Mouse (Mus musculus): Measurements from ENCODE around the gene Slc25a39. TPM values are rescaled to one million over a fixed set of nuclear protein-coding genes. Genes with fewer than 3 reads are reported as not detected.

Gene Slc25a39
- total and polyA plus RNA-seq, 2 experiments from 2014 or later: 176 to 194 TPM

DNA sequence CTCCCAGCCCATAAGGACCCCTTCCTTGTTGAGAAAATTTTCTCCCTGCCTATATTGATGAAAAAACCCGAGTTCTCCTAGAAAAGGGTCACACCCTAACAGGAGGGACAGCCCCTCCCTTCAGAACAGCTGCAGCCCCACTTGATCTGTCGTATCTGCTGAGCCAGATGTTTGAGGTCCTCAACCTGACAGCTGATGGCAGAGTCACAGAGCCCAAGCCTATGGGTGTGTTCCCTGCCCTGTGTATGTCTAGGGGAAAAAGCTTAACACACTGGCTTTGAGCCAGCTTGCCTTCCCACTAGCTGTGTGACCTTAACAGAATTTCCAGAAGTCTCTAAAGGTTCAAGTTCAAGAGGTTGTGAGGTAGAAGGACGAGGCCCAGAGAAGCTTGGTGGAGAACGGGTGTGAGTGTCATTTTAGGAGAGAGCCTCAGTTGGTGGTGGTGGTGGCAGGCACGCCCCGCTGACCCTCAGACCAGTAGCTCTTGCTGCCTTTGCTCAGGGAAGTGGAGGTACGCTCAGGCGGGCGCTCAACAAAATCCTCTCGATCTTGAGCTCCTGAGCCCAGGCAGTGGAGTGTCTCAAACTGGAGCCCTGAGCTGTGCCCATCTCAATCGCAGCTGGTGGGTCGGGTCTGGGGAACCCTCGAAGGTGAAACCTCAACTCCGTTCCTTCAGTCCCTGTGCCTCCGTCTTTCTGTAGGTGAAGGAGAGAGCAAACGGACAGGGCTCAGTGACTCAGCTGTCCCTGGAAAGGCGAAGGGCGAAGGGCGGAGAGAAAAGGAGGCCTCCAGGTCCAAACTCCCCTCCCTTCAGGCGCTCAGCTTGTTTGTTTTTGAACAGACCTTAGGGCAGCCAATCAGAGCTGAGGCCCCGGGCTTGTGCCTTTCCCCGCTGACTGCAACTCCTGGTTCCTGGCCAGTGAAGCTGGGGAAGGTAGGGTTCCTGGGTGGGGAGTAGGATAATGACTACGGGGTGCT lies 32.3 kb downstream of the Slc25a39 start:
- 0 out of 2 replicates have a peak, but pooled peaks have one; percentile 43 for ATAC-seq
- no peak overlapping the region for H3K27ac ChIP-seq
- DNase-seq (ENCODE audit: low spot score): no peak
- H3K4me3 ChIP-seq (ENCODE audit: low read length): no peak overlapping the region
- no peaks in the 10 kb centered on the region for H3K36me3 ChIP-seq (ENCODE audit: insufficient read depth, low read length)
- WGBS: 11% methylated on average over 23 of the region's 23 CpGs
- peak overlapping the region; percentile 46 for H3K4me2 ChIP-seq (ENCODE audit: low read depth, low read length)
- peak overlapping the region; percentile 37 for H3K9ac ChIP-seq (replicated peaks; ENCODE audit: low read length)
- H3K9me3 ChIP-seq (ENCODE audit: low read length): no peaks in the 10 kb centered on the region
- H3K27me3 ChIP-seq (ENCODE audit: insufficient read depth, low read length): no peaks in the 10 kb centered on the region
- no peak for TF ChIP-seq CTCF (IDR thresholded peaks at IDR 0.05; ENCODE audit: low read depth)
- H3K4me1 ChIP-seq (ENCODE audit: insufficient read depth, low read length): peaks cover 8% of the 10 kb centered on the region

DNA sequence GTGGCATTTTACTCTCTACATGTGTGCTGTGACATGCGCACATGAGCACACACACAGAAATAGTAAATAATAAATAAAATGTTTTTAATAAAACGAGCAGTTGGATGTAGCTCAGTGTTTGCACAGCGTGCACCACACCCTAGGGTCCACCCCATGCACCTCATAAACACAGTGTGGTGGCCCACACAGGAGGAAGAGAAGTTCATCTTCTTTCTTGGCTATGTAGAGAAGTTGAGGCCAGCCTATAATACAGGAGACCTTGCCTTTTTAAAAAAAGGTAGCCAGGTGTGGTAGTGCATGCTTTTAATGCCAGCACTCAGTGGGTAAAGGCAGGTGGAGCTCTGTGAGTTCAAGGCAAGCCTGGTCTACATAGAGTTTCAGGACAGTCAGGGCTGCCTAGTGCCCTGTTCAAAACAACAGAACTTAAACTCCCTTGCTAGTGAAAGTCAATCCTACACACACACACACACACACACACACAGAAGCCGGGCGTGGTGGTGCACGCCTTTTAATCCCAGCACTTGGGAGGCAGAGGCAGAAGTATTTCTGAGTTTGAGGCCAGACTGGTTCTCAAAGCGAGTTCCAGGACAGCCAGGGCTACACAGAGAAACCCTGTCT lies 33.5 kb downstream of the Slc25a39 start:
- ATAC-seq (no peak), DNase-seq (ENCODE audit: low spot score) (no peak)
- Histone ChIP-seq H3K9me3 (ENCODE audit: low read length) (no peaks in the 10 kb centered on the region), H3K4me2 (ENCODE audit: low read depth, low read length) (no peak overlapping the region), H3K36me3 (ENCODE audit: insufficient read depth, low read length) (no peaks in the 10 kb centered on the region), H3K9ac (replicated peaks; ENCODE audit: low read length) (no peak overlapping the region), H3K27me3 (ENCODE audit: insufficient read depth, low read length) (no peaks in the 10 kb centered on the region), H3K4me3 (ENCODE audit: low read length) (no peak overlapping the region), H3K27ac (no peak overlapping the region), H3K4me1 (ENCODE audit: insufficient read depth, low read length) (peaks cover 8% of the 10 kb centered on the region)
- TF ChIP-seq CTCF (IDR thresholded peaks at IDR 0.05; ENCODE audit: low read depth): no peak
- 84% methylated on average over 7 of the region's 7 CpGs for WGBS

DNA sequence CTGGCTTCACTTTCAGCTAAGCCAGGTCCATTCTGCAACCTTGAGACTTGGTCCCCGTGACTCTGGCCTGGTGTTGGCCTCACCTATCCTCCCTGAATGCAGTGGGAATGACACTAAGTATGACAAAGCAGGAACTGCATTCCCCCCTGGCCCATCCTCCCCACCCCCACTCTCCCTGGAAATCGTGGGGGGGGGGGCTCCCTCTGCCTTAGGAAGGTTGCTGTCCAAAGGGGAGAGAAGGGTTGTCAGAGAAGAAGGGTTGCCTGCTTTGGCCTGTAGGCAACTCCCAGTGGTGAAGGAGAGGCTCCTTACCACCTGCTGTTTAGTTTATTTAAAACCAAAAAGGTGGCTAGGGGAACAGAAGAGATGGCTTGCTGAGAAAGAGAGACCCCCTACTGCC lies 34.1 kb downstream of the Slc25a39 start:
- no peaks in the 10 kb centered on the region for H3K9me3 ChIP-seq (ENCODE audit: low read length)
- H3K9ac ChIP-seq (replicated peaks; ENCODE audit: low read length): no peak overlapping the region
- H3K36me3 ChIP-seq (ENCODE audit: insufficient read depth, low read length): no peaks in the 10 kb centered on the region
- H3K4me1 ChIP-seq (ENCODE audit: insufficient read depth, low read length): peaks cover 8% of the 10 kb centered on the region
- ATAC-seq: no peak
- no peak overlapping the region for H3K4me3 ChIP-seq (ENCODE audit: low read length)
- H3K27me3 ChIP-seq (ENCODE audit: insufficient read depth, low read length): no peaks in the 10 kb centered on the region
- 33% methylated on average over 2 of the region's 2 CpGs for WGBS
- no peak overlapping the region for H3K27ac ChIP-seq
- no peak for DNase-seq (ENCODE audit: low spot score)
- no peak for TF ChIP-seq CTCF (IDR thresholded peaks at IDR 0.05; ENCODE audit: low read depth)
- H3K4me2 ChIP-seq (ENCODE audit: low read depth, low read length): no peak overlapping the region

DNA sequence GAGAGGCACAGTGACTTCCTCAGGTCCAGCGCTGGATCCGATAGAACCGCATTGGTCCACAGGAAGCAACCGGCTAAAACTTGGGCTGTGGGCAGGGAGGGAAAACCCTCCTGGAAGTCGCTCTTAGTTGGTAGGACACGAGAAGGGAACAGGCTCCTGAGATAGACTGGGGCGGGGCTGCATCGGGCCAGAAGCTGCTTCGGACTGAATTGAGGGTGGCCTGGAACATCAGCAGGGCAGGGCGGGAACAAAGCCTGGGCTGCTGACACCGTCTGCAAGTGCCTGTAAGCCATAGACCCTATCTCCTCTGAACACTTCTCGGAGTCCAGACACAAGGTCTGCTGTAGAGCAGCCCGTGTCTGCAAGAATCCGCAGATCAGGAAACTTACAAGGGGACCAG lies 34.8 kb downstream of the Slc25a39 start:
- no peaks in the 10 kb centered on the region for H3K36me3 ChIP-seq (ENCODE audit: insufficient read depth, low read length)
- H3K4me1 ChIP-seq (ENCODE audit: insufficient read depth, low read length): peaks cover 8% of the 10 kb centered on the region
- H3K9me3 ChIP-seq (ENCODE audit: low read length): no peaks in the 10 kb centered on the region
- H3K9ac ChIP-seq (replicated peaks; ENCODE audit: low read length): no peak overlapping the region
- no peak for ATAC-seq
- 44% methylated on average over 14 of the region's 14 CpGs for WGBS
- no peak for TF ChIP-seq CTCF (IDR thresholded peaks at IDR 0.05; ENCODE audit: low read depth)
- no peak overlapping the region for H3K4me3 ChIP-seq (ENCODE audit: low read length)
- no peaks in the 10 kb centered on the region for H3K27me3 ChIP-seq (ENCODE audit: insufficient read depth, low read length)
- no peak overlapping the region for H3K27ac ChIP-seq
- no peak overlapping the region for H3K4me2 ChIP-seq (ENCODE audit: low read depth, low read length)
- DNase-seq (ENCODE audit: low spot score): no peak

DNA sequence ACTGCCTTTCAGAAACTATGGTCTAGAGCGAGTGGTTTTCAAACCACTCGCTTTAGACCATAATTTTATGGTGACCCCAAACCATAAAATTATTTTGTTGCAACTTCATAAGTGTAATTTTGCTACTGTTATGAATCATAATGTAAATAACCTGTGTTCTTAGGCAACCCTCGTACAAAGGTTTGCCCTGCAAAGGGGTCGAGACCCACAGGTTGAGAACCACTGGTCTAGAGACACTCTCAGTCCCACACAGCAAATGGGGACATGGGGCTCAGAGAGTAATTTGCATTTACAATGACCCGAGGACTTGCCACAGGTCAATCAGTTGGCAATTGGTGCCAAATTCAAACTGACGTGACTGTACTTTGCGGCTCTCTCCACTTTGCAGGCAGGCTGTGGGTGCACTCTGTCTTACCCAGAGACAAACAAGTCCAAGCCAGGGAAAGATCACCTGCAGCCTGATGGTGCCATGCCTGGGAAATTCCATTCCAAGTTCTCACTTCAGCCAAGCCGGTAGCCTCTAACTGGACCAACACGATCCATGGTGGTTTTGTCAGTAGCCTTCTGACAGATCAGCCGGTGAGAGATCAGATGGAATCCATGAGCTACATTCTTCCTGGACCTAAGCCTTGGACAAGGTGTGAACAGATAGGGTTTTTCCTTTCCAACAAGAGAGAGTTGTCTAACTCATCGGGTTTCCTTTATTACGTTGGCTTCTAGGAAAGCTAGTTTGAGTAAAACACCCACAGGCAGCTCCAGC lies 35.6 kb downstream of the Slc25a39 start:
- no peak for TF ChIP-seq CTCF (IDR thresholded peaks at IDR 0.05; ENCODE audit: low read depth)
- Histone ChIP-seq H3K27ac (no peak overlapping the region), H3K27me3 (ENCODE audit: insufficient read depth, low read length) (no peaks in the 10 kb centered on the region), H3K4me2 (ENCODE audit: low read depth, low read length) (no peak overlapping the region), H3K4me1 (ENCODE audit: insufficient read depth, low read length) (peaks cover 8% of the 10 kb centered on the region), H3K4me3 (ENCODE audit: low read length) (no peak overlapping the region), H3K9ac (replicated peaks; ENCODE audit: low read length) (no peak overlapping the region), H3K36me3 (ENCODE audit: insufficient read depth, low read length) (no peaks in the 10 kb centered on the region), H3K9me3 (ENCODE audit: low read length) (no peaks in the 10 kb centered on the region)
- ATAC-seq (no peak), DNase-seq (ENCODE audit: low spot score) (no peak)
- 86% methylated on average over 12 of the region's 12 CpGs for WGBS

DNA sequence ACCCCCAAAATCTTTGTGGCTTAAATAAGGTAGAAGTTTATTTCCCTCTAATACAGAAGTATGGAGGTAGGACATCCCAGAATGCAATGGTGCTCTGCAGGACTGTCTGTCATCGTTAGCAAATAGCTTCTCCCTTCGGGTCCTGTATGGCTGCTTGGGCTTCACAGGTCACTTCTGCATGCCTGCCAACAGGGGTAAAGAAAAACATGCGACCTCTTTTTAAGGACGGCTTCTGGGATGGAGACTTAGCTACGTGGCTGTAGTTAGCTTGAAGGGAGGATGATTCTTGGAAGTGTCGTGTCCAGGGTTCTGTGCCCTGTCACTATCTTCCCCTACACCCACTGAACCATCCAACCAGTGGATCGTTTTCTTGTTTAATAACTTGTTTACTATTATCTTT lies 37.5 kb downstream of the Slc25a39 start:
- no peak overlapping the region for H3K4me2 ChIP-seq (ENCODE audit: low read depth, low read length)
- H3K4me3 ChIP-seq (ENCODE audit: low read length): no peak overlapping the region
- TF ChIP-seq CTCF (IDR thresholded peaks at IDR 0.05; ENCODE audit: low read depth): no peak
- DNase-seq (ENCODE audit: low spot score) (no peak), ATAC-seq (no peak)
- no peaks in the 10 kb centered on the region for H3K9me3 ChIP-seq (ENCODE audit: low read length)
- H3K9ac ChIP-seq (replicated peaks; ENCODE audit: low read length): no peak overlapping the region
- peaks cover 2% of the 10 kb centered on the region for H3K4me1 ChIP-seq (ENCODE audit: insufficient read depth, low read length)
- 57% methylated on average over 7 of the region's 7 CpGs for WGBS
- no peaks in the 10 kb centered on the region for H3K36me3 ChIP-seq (ENCODE audit: insufficient read depth, low read length)
- no peak overlapping the region for H3K27ac ChIP-seq
- no peaks in the 10 kb centered on the region for H3K27me3 ChIP-seq (ENCODE audit: insufficient read depth, low read length)

Data from hindbrain, postnatal 0 days (tissue).